Mouse (Mus musculus) cerebral cortex, adult 2 months (tissue): ENCODE results near the gene Aprt.

ENCODE experiments used
- WGBS: fragments of 180-500 bp; shearing (Covaris S2); methylation state at CpG from one replicate; pipeline ENCODE4 v1.1.7; 2018; 5-methylcytosine and 5-hydroxymethylcytosine counted together

The Aprt gene

DNA sequence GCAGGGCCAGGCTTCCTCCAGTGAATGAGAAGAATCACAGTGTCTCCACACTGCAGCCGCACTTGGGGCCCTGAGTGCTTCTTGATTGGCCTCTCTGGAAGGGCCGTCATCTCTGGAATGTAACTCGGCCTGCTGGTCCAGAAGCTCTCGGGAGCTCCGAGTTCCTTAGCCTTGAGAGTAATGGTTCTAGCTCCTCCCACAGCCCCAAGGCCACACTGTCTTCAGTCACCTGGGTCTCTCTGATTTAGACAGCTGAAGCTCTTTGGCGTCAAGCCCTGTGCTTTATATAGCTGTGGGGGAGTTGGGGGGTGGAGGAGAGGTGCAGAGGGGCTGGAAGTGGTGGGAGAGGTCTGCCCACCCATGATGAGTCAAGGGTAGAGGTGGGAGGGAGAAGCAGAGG lies 39.7 kb downstream of the Aprt start:
- 64% methylated on average over 6 of the region's 6 CpGs for WGBS

DNA sequence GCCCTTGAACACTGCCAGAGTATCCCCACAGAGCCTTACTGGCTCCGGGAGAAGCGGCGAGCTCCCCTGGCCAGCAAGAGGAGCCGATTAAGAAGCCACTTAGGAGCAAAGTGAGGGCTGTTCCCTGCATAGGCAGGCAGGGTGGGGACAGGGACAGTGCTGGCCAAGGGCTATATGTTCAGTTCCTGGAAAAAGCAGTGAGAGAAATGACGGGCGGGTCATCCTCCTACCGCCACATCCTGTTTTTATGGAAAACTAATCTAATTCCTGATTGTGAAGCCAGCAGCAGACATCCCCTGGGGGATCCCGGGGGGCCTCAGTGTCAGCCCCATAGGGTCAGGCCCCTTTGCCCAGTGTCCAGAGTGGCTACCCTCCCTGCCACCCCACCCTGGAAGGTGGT lies 45.4 kb downstream of the Aprt start:
- 88% methylated on average over 8 of the region's 8 CpGs for WGBS

DNA sequence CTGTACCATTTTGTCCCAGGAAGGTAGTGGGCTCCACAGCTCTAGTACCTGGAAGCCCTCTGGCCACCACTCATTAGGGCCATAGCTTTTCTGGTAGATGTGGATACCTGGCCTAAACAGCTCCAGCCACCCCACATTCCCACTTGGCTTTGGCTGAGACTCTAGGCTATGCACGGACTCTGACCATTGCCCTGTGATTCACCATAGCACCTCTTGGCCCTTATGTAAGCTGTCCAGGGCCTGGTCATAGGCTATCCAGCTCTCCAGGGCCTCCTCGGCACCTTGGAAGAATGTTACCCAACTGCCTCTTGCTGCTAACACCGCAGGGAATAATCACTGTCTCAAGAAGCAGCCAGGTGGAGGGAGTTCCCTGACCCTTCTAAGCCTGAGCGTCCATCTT lies 47.5 kb downstream of the Aprt start:
- 96% methylated on average over 4 of the region's 4 CpGs for WGBS

DNA sequence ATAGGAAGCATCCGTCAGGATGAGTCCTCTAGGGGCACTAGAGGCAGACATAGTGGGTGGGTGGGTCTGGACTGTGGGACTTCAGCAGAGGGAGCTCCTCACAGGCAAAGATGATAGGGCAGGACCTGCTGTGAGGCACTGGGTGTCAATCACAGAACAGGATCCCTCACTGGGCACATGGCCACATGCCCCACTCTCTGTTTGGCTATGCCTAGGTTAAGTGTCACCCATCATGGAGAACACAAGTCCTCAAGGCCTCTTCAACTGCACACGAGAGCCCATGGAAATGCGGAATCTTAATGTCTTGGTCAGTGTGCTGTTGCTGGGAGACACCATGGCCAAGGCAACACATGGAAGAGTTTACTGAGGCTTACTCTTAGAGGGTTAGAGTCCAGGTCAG lies 48.8 kb downstream of the Aprt start:
- 97% methylated on average over 3 of the region's 3 CpGs for WGBS

DNA sequence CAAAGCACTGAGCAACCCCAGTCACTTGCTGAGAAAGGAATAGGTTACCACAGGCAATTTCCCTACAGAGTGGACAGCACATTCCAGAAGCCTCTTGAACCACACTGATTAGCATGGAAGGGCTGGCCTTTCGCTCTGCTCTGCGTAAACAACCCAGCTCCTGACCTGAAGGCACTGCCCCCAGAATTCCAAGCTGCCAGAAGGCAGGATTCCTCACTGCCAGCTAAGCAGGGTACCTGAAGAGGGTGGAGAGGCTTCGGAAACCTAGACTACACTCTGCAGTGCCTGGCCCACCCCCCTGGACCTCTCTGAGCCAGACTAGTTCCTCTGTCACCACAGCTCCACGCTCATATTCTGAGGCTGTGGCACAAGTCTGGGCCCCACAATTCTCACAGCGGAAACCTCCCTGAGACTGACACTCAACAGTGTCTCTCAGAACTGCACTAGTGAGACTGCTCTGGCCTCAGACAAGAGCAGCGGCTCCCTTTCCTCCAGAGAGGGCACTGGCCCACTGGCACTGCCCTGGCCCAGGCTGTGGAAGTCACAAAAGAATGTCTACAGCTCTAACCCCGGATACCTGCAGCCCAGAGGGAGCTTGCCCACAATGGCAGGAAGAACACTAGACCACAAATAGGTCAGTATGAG lies 50.1 kb downstream of the Aprt start:
- 82% methylated on average over 7 of the region's 7 CpGs for WGBS

DNA sequence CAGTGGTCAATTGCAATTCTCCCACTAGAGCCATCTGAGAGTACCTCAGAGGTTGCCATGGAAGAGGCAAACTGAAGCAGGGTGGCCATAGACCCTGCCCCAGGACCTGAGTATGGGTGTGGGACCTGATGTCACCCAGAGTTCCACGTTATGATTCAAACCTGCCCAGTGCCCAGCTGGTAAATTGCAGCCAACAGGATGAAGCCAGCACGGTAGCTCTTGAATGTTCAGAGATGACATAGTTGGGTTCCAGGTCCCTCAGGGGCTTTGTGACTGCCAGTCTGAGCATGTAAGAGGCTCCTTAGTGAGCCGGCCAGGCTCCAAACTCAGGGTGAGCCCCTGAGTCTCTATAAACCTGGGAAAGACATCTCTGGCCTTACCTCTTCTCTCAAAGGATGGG lies 50.6 kb downstream of the Aprt start:
- 72% methylated on average over 3 of the region's 3 CpGs for WGBS

DNA sequence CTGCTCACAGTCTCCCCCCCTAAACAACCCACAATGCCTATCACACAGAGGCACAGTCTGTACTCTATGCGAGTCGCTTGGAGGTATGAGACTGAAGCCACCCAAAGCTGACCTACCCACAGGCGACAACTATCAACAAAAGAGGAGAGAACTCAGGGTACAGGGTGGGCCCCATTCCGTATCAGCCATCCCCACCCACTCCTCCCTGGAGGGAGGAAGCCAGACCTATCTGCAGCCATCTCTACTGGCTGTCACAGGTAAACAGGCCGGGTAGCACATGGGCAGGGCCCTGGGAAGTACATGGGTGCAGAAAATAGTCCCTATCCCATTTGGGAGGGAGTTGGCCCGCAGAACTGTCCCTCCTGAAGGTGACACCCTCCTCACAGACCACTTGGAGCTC lies 51.7 kb downstream of the Aprt start:
- WGBS, result 85% methylated on average over 6 of the region's 6 CpGs
